Mouse (Mus musculus): ENCODE results near the gene Tbc1d1.

DNA sequence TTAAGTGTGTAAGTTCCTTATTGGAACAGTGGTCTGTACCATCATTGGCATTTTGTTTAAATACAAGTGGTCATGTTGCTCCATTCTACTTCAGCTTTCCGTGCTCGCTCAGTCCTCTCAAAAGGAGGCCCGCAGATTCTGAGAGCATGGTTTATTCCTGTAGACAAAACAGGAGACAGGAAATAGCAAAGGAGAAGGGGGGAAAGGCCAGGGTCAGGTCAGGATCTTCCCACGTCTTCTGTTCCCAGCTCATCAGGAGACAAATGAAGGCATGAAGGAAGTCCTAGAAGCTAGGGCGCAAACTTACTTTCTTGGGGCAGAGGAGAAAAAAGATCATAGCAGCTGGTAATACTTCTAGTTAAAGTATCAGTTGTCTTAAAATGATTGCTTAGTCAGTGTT lies 56.1 kb downstream of the Tbc1d1 start:
- no peak for TF ChIP-seq ZNF384 (IDR thresholded peaks at IDR 0.05; ENCODE audit: low read depth, low read length)
- no peak for TF ChIP-seq MAFK (IDR thresholded peaks at IDR 0.05; ENCODE audit: insufficient read depth, low read depth, low read length)
- no peak for TF ChIP-seq ZC3H11A (IDR thresholded peaks at IDR 0.05; ENCODE audit: borderline replicate concordance, low read depth, low read length)

All from ES-E14 (cell line).